Mouse (Mus musculus): ENCODE data around the gene Vps45.
"Not testable (repeated sequence)": the region's sequence is repeated elsewhere in the genome, so short reads cannot be mapped to it uniquely, and the experiment has no call there.

The Vps45 gene

GRCm38 (mm10) chr3:96078711-96079110, 20.4 kb upstream of the Vps45 start:
- no peak for DNase-seq (ENCODE audit: low spot score)

- no peak for DNase-seq (ENCODE audit: low spot score)
Measured at GRCm38 (mm10) chr3:96078066-96078465, 19.8 kb upstream of the Vps45 start.

- no peak for DNase-seq (ENCODE audit: low spot score)
Measured at GRCm38 (mm10) chr3:96072921-96073486, 14.7 kb upstream of the Vps45 start.

GRCm38 (mm10) chr3:96070241-96070640, 12.0 kb upstream of the Vps45 start:
- DNase-seq (ENCODE audit: low spot score) = no peak

- DNase-seq (ENCODE audit: low spot score) = no peak
Measured at GRCm38 (mm10) chr3:96069542-96069941, 11.3 kb upstream of the Vps45 start.

GRCm38 (mm10) chr3:96069046-96069445, 10.8 kb upstream of the Vps45 start:
- no peak for DNase-seq (ENCODE audit: low spot score)

GRCm38 (mm10) chr3:96066741-96067140, 8.5 kb upstream of the Vps45 start:
- DNase-seq (ENCODE audit: low spot score) = no peak

- DNase-seq (ENCODE audit: low spot score) = no peak
Measured at GRCm38 (mm10) chr3:96065754-96066375, 7.6 kb upstream of the Vps45 start.

GRCm38 (mm10) chr3:96065147-96065546, 6.9 kb upstream of the Vps45 start:
- DNase-seq (ENCODE audit: low spot score) = no peak

- no peak for DNase-seq (ENCODE audit: low spot score)
Measured at GRCm38 (mm10) chr3:96064217-96064616, 6.0 kb upstream of the Vps45 start.

GRCm38 (mm10) chr3:96063299-96063698, 5.0 kb upstream of the Vps45 start:
- DNase-seq (ENCODE audit: low spot score) = no peak

- DNase-seq (ENCODE audit: low spot score) = no peak
Measured at GRCm38 (mm10) chr3:96060146-96060545, 1.9 kb upstream of the Vps45 start.

- DNase-seq (ENCODE audit: low spot score) = peak; percentile 81
Measured at GRCm38 (mm10) chr3:96057747-96058204, 490 bp downstream of the Vps45 start.

- DNase-seq (ENCODE audit: low spot score) = no peak
Measured at GRCm38 (mm10) chr3:96056031-96056430, 2.2 kb downstream of the Vps45 start.

GRCm38 (mm10) chr3:96055294-96055693, 3.0 kb downstream of the Vps45 start:
- no peak for DNase-seq (ENCODE audit: low spot score)

GRCm38 (mm10) chr3:96051839-96052238, 6.4 kb downstream of the Vps45 start:
- no peak for DNase-seq (ENCODE audit: low spot score)

- no peak for DNase-seq (ENCODE audit: low spot score)
Measured at GRCm38 (mm10) chr3:96051186-96051585, 7.1 kb downstream of the Vps45 start.

- DNase-seq (ENCODE audit: low spot score) = no peak
Measured at GRCm38 (mm10) chr3:96050779-96051178, 7.5 kb downstream of the Vps45 start.

GRCm38 (mm10) chr3:96044559-96044958, 13.7 kb downstream of the Vps45 start:
- DNase-seq (ENCODE audit: low spot score) = not testable (repeated sequence)

- no peak for DNase-seq (ENCODE audit: low spot score)
Measured at GRCm38 (mm10) chr3:96043104-96043503, 15.2 kb downstream of the Vps45 start.

GRCm38 (mm10) chr3:96041079-96041478, 17.2 kb downstream of the Vps45 start:
- no peak for DNase-seq (ENCODE audit: low spot score)

GRCm38 (mm10) chr3:96040663-96041006, 17.6 kb downstream of the Vps45 start:
- DNase-seq (ENCODE audit: low spot score) = no peak

GRCm38 (mm10) chr3:96039857-96040662, 18.2 kb downstream of the Vps45 start:
- DNase-seq (ENCODE audit: low spot score) = no peak

Data from ovary, postnatal 36 days (tissue).